Mouse (Mus musculus) ES-E14 (cell line): ENCODE measurements around the gene Egfem1. TPM values are rescaled to one million over a fixed set of nuclear protein-coding genes. Genes with fewer than 3 reads are reported as not detected.

ENCODE experiments used
- DNase-seq: peaks from one replicate; pipeline ENCODE4 v3.0.0-alpha.2; 2013; ENCODE audit warnings: low read depth, low spot score
- H3K27ac ChIP-seq: 2 replicates; pipeline ENCODE4 v1.5.1; 2012; ENCODE audit warnings: low read depth, mild to moderate bottlenecking, low read length, moderate library complexity, mixed read lengths; ENCODE audit not compliant: poor library complexity, insufficient read depth, severe bottlenecking
- H3K36me3 ChIP-seq: 2 replicates; pipeline ENCODE4 v1.6.1; 2012; ENCODE audit warnings: mild to moderate bottlenecking, low read length, moderate library complexity, mixed read lengths; ENCODE audit not compliant: control insufficient read depth, poor library complexity, insufficient read depth, severe bottlenecking
- H3K4me1 ChIP-seq, 2 experiments: fragments of 150-350 bp in 1 of 2; sonication (generic) in 1 of 2; 2 replicates each; pipeline ENCODE4 v1.6.1; 2012; ENCODE audit warnings: low read length in 2 of 2, mild to moderate bottlenecking in 1 of 2, mixed read lengths in 1 of 2; ENCODE audit not compliant: control insufficient read depth in 2 of 2, insufficient read depth in 2 of 2, poor library complexity in 1 of 2
- H3K4me3 ChIP-seq, 2 experiments: fragments of 150-350 bp in 1 of 2; sonication (generic) in 1 of 2; 2 replicates each; pipeline ENCODE4 v1.5.1; 2012; ENCODE audit warnings: low read length in 2 of 2, low read depth in 1 of 2, mild to moderate bottlenecking in 1 of 2, mixed read lengths in 1 of 2; ENCODE audit not compliant: insufficient read depth in 1 of 2, poor library complexity in 1 of 2, severe bottlenecking in 1 of 2
- H3K9ac ChIP-seq: 2 replicates; pipeline ENCODE4 v1.6.1; 2012; ENCODE audit warnings: low read depth, mild to moderate bottlenecking, low read length, mixed read lengths; ENCODE audit not compliant: poor library complexity, insufficient read depth, severe bottlenecking
- H3K9me3 ChIP-seq: fragments of 150-350 bp; sonication (generic); 2 replicates; pipeline ENCODE4 v1.6.1; 2012; ENCODE audit warnings: low read depth, mild to moderate bottlenecking, low read length; ENCODE audit not compliant: control insufficient read depth, insufficient read depth
- CHD2 ChIP-seq: IDR thresholded peaks from 2 replicates; pipeline ENCODE4 v1.6.1; 2014; ENCODE audit warnings: mild to moderate bottlenecking, low read depth, low read length, inconsistent platforms
- HCFC1 ChIP-seq: IDR thresholded peaks from 2 replicates; pipeline ENCODE4 v1.6.1; 2012; ENCODE audit warnings: low read length, inconsistent platforms, borderline replicate concordance; ENCODE audit not compliant: insufficient read depth
- MAFK ChIP-seq: IDR thresholded peaks from 2 replicates; pipeline ENCODE4 v1.6.1; 2014; ENCODE audit warnings: mild to moderate bottlenecking, low read depth, low read length, inconsistent platforms; ENCODE audit not compliant: insufficient read depth
- ZC3H11A ChIP-seq: IDR thresholded peaks from 2 replicates; pipeline ENCODE4 v1.6.1; 2012; ENCODE audit warnings: low read depth, mild to moderate bottlenecking, inconsistent platforms, low read length, borderline replicate concordance
- ZNF384 ChIP-seq: IDR thresholded peaks from 2 replicates; pipeline ENCODE4 v1.6.1; 2012; ENCODE audit warnings: low read depth, low read length, inconsistent platforms
- in situ Hi-C, 2 experiments: fragments of 600-800 bp; cut with MboI; formaldehyde crosslinking; loops; one replicate each; pipeline ENCODE4 v1.15.1; 2025; ENCODE audit warnings: low sequenced_read_pairs in 2 of 2, inconsistent platforms in 1 of 2; ENCODE audit not compliant: unreplicated experiment in 2 of 2
- total RNA-seq: library from RNA; depleted of rRNA; stranded (reverse); fragments of 300-350 nt; gene quantifications from 2 replicates; pipeline ENCODE4 v1.2.3, GENCODE M21; 2012

The Egfem1 gene
- total RNA-seq, 1 experiment = 0.18 TPM

DNA sequence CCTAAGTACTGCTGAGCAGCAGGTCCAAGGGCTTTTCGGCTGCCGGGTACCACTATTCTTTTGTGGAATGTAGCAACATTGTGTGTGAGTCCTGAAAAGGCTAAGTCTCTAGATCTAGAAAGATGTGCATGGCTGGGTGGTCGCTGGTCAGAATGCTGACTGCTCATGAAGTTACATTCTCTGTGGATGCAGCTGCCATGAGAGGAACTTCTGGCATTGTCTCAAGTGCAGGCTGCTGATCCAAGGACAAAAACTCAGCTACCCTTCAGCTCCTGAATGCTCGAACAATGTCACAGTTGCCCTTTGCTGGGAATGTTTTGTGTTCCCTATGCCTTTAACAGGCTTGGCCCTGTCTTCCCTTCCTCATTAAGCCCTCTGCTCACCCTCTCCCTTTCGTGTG is 35.5 kb upstream of the Egfem1 start:
- Histone ChIP-seq H3K27ac (no peak overlapping the region), H3K9ac (no peak overlapping the region), H3K4me1 (no peaks in the 10 kb centered on the region), H3K9me3 (no peaks in the 10 kb centered on the region), H3K4me3 (no peak overlapping the region), H3K36me3 (no peaks in the 10 kb centered on the region)
- no peak for DNase-seq
- in situ Hi-C loops = loop anchor here in 1 of 2 experiments (25.0 kb wide), 1 partner anchor 691 kb away; no protein-coding TSS in a partner anchor
- no peak for TF ChIP-seq ZNF384
- no peak for TF ChIP-seq ZC3H11A
- TF ChIP-seq HCFC1 = no peak
- TF ChIP-seq CHD2 = no peak

DNA sequence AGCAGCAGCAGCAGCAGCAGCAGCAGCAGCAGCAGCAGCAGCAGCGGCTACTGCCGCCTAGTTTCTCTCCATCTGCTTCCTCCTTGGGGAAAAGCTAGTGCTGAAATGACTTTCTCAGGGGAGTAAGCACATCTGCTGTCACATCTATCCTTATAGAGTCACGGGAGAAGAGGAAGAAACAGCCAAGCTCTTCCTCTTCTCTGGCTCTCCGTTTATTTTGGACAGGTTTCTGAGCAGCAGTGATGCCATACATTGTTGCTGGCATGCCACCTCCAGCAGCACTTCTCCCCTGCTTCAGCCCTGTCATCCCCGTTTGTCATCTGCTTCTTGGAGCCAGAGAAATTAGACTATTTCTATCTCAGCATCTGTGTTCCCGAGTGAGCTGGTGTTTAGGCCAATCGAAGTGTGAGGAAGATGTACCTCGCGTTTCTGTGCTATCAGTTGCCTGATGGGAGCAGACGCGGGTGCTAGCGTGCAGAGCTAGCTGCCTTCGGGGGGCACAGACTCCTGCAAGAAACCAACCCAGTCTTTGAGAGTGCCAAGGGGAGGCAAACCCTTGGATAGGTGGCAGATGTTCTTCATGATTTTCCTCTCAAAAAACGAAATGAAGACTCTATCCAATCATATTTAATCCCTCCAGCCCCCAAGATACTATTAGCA is 34.4 kb upstream of the Egfem1 start:
- no peak overlapping the region for H3K27ac ChIP-seq
- TF ChIP-seq MAFK (no peak), CHD2 (no peak), ZC3H11A (no peak), ZNF384 (no peak), HCFC1 (no peak)

DNA sequence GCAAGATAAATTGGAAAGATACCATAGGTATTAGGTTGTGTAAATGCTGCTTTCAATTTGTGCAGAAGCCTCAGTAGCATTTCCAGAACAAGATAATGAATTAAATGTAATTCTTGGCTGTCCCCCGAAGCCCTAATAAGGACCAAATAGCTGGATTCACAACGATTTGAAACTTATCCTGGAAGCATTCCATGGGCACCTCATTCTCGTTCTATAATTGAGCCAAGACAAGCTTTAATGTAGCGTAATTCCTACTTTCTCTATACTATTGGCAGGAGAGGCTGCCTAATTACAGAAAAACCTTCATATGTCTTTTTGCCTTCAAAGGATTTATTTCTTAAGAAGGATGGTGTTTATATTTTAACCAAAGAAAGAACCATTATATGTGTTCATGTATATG is 18.7 kb upstream of the Egfem1 start:
- Histone ChIP-seq H3K9ac (no peak overlapping the region), H3K4me1 (no peaks in the 10 kb centered on the region), H3K9me3 (no peaks in the 10 kb centered on the region), H3K36me3 (no peaks in the 10 kb centered on the region), H3K4me3 (no peak overlapping the region), H3K27ac (no peak overlapping the region)
- no peak for DNase-seq
- TF ChIP-seq CHD2 = no peak
- no peak for TF ChIP-seq ZNF384
- TF ChIP-seq ZC3H11A = no peak
- TF ChIP-seq HCFC1 = no peak
- no peak for TF ChIP-seq MAFK
- in situ Hi-C loops = no loop called here

More for the DNA sequence above, 34.4 kb upstream of the Egfem1 start:
- H3K4me3 ChIP-seq = no peak overlapping the region
- in situ Hi-C loops = loop anchor here in 1 of 2 experiments (25.0 kb wide), 1 partner anchor 690 kb away; no protein-coding TSS in a partner anchor
- H3K4me1 ChIP-seq = no peaks in the 10 kb centered on the region
- no peaks in the 10 kb centered on the region for H3K36me3 ChIP-seq
- no peaks in the 10 kb centered on the region for H3K9me3 ChIP-seq
- no peak for DNase-seq
- H3K9ac ChIP-seq = no peak overlapping the region

DNA sequence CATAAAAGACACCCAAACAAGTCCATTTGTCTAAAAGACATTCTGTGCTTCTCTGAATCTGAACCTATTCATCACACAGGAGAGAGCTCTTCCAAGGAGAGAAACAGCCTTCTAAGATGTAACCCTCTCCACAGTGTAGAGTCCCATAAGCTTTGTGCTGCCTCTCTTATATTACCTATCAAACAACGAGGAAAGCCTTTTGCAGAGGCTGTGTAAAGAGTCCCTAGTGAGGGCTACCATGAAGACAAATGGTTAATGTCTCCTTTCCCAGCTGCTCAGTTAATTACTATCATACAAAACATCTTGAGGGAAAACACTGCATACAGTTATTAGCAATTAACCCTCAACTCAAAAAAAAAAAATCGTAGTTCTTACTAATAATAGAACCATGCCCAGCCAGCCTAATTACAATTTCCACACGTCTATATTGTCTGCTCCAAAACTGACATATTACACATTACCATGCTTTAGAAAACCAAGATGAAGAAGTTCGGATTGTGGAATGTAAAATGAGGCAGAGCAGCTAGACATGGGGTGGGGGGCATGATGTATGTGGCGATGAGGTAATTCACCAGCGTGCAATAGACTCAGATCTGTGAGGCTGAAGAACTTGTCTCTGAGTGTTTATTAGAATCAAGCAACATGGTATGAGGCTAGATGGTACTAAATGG is 13.3 kb upstream of the Egfem1 start:
- Histone ChIP-seq H3K4me3 (no peak overlapping the region), H3K9ac (no peak overlapping the region), H3K27ac (no peak overlapping the region), H3K4me1 (no peaks in the 10 kb centered on the region), H3K36me3 (no peaks in the 10 kb centered on the region), H3K9me3 (no peaks in the 10 kb centered on the region)
- DNase-seq = no peak
- TF ChIP-seq CHD2 (no peak), ZNF384 (no peak), ZC3H11A (no peak), HCFC1 (no peak), MAFK (no peak)
- in situ Hi-C loops = no loop called here

DNA sequence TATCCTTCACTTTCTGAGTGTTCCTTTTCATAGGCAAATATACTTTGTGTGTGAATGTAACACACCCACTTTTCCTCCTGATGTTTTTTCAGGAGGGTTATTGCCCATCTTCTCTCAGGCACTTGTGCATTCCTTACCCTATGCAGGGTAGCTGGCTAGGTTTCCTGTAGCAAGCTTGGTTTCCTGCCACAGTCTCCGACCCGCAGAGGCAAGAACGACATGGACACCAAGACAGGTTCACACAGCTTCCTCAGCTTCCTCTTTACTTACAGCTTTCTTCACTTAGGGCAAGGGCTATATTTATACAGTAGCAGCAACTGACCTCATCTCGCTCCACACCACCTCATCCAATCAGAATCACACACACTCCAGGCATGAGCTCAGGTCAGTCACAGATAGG is 10.5 kb upstream of the Egfem1 start:
- no peak overlapping the region for H3K9ac ChIP-seq
- in situ Hi-C loops = no loop called here
- no peaks in the 10 kb centered on the region for H3K9me3 ChIP-seq
- no peak overlapping the region for H3K27ac ChIP-seq
- H3K36me3 ChIP-seq = no peaks in the 10 kb centered on the region
- TF ChIP-seq CHD2 (no peak), HCFC1 (no peak), ZNF384 (no peak), MAFK (no peak), ZC3H11A (no peak)
- no peak for DNase-seq
- H3K4me1 ChIP-seq = no peaks in the 10 kb centered on the region
- no peak overlapping the region for H3K4me3 ChIP-seq
